Mouse (Mus musculus): ENCODE data around the gene Olfr99. TPM values are rescaled to one million over a fixed set of nuclear protein-coding genes. Genes with fewer than 3 reads are reported as not detected.
A peak's percentile ranks its signal among the peaks of the same experiment; 100 is the strongest.

The Olfr99 gene
- total and polyA plus RNA-seq, 3 experiments: 0.08 to 2.2 TPM; not detected in 1

DNA sequence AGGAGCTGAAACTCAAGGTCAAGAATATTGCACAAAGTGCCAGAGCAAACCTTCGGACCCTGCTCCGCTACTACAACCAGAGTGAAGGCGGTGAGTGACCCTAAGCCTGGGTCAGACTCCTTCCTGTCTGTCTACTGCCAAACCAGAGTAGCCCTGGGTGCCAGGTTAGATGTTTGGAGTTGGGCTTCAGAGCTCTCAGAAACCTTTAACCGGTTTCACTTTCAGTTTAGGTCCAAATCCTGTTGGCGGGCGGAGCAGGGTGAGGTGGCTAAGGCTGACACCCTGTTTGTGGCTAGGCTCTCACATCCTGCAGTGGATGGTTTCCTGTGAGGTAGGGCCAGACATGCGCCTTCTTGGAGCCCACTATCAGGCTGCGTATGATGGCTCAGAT lies 12.6 kb downstream of the Olfr99 start (continued):
- no peak for TF ChIP-seq MEF2A (IDR thresholded peaks at IDR 0.05; ENCODE audit: borderline replicate concordance, low read depth, low read length)
- TF ChIP-seq POLR2AphosphoS2 (IDR thresholded peaks at IDR 0.05; ENCODE audit: low read depth, low read length): no peak
- TF ChIP-seq USF2 (conservative IDR thresholded peaks at IDR 0.05; ENCODE audit: low read depth, low read length): no peak
- no peak for TF ChIP-seq ZC3H11A (IDR thresholded peaks at IDR 0.05; ENCODE audit: low read depth, low read length)
- TF ChIP-seq JUN (IDR thresholded peaks at IDR 0.05; ENCODE audit: insufficient read depth, low read depth, low read length): no peak
- no peak for TF ChIP-seq KAT2A (IDR thresholded peaks at IDR 0.05; ENCODE audit: insufficient replicate concordance, low read length)

DNA sequence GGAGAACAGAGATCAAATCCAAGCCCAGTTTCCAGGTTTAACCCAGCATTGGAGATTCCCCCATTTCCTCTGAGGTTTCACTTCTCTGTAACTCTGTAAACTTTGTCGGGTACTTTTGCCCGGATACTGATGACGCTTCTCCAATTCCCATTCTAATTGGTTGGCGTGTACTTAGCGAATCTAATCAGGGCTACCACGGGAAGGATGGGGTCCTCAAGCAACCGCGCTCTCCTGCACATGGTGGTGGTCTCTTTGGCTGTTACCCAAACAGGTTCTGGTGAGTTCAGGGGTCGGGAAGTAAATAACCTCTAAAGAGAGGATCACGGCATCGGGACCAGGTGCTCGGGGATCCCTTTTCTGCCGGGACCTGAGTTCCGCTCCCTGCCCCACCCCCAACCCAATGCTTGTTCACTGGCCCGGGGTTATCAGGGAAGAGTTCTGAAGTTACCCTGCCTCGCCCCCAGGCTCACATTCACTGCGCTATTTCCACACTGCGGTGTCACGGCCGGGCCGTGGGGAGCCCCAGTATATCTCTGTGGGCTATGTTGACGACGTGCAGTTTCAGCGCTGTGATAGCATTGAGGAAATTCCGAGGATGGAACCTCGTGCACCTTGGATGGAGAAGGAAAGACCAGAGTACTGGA lies 13.1 kb downstream of the Olfr99 start, which contains the start of gene H2-M3:
TSS of gene H2-M3 (plus strand) at position 163 of the 644 bp plus-strand sequence.
- H3K27ac ChIP-seq (ENCODE audit: insufficient read depth, low read depth): peak within 1 kb of the TSS; percentile 86
- peak within 1 kb of the TSS; percentile 60 for H3K4me2 ChIP-seq (ENCODE audit: insufficient read depth, low read depth, poor library complexity, severe bottlenecking)
- TF ChIP-seq MEF2A (IDR thresholded peaks at IDR 0.05; ENCODE audit: borderline replicate concordance, low read depth, low read length): peak; percentile 34; the same call in 1 of the 2 replicates
- no peak for TF ChIP-seq CTCF (conservative IDR thresholded peaks at IDR 0.05 in 1 of 2, IDR thresholded peaks at IDR 0.05 in 1 of 2; ENCODE audit: low read depth in 2 of 2, low read length in 2 of 2)
- TF ChIP-seq ZNF384 (IDR thresholded peaks at IDR 0.05; ENCODE audit: low read depth, low read length): no peak
- TF ChIP-seq RCOR1 (conservative IDR thresholded peaks at IDR 0.05; ENCODE audit: low read depth, low read length): 0 out of 2 replicates have a peak, but pooled peaks have one; percentile 43
- no peak for TF ChIP-seq E2F4 (IDR thresholded peaks at IDR 0.05; ENCODE audit: insufficient replicate concordance, low read depth, low read length)
- TF ChIP-seq POLR2AphosphoS2 (IDR thresholded peaks at IDR 0.05; ENCODE audit: low read depth, low read length): peak; percentile 58; the same call in 1 of the 2 replicates
- TF ChIP-seq POLR2A (IDR thresholded peaks at IDR 0.05; ENCODE audit: low read depth, low read length): peak; percentile 50
- TF ChIP-seq PAX5 (IDR thresholded peaks at IDR 0.05; ENCODE audit: low read length): no peak
- TF ChIP-seq NELFE (IDR thresholded peaks at IDR 0.05; ENCODE audit: low read depth, low read length): peak; percentile 31; the same call in 1 of the 2 replicates
- no peak for TF ChIP-seq USF1 (IDR thresholded peaks at IDR 0.05; ENCODE audit: low read depth, low read length)
- TF ChIP-seq ZKSCAN1 (IDR thresholded peaks at IDR 0.05; ENCODE audit: borderline replicate concordance, low read depth, low read length): no peak; the same call in 1 of the 2 replicates
- no peak for TF ChIP-seq KAT2A (IDR thresholded peaks at IDR 0.05; ENCODE audit: insufficient replicate concordance, low read length)
- no peak for TF ChIP-seq SMC3 (IDR thresholded peaks at IDR 0.05; ENCODE audit: low read depth, low read length)
- no peak for TF ChIP-seq ZC3H11A (IDR thresholded peaks at IDR 0.05; ENCODE audit: low read depth, low read length)
- peak; percentile 21 for TF ChIP-seq BHLHE40 (IDR thresholded peaks at IDR 0.05; ENCODE audit: low read depth, low read length)
- TF ChIP-seq ELF1 (IDR thresholded peaks at IDR 0.05; ENCODE audit: low read depth, low read length): peak; percentile 39; the same call in 1 of the 2 replicates
- TF ChIP-seq EP300 (IDR thresholded peaks at IDR 0.05; ENCODE audit: low read length): peak; percentile 65; the same call in 1 of the 2 replicates
- TF ChIP-seq MAFK (IDR thresholded peaks at IDR 0.05; ENCODE audit: insufficient replicate concordance, low read length): no peak
- TF ChIP-seq JUND (conservative IDR thresholded peaks at IDR 0.05; ENCODE audit: low read depth, low read length): peak; percentile 39; the same call in 1 of the 2 replicates
- TF ChIP-seq NRF1 (IDR thresholded peaks at IDR 0.05; ENCODE audit: low read depth, low read length): no peak
- no peak for TF ChIP-seq JUN (IDR thresholded peaks at IDR 0.05; ENCODE audit: insufficient read depth, low read depth, low read length)
- TF ChIP-seq RAD21 (IDR thresholded peaks at IDR 0.05; ENCODE audit: low read depth, low read length): no peak
- TF ChIP-seq GABPA (IDR thresholded peaks at IDR 0.05; ENCODE audit: insufficient replicate concordance, low read depth, low read length): no peak
- TF ChIP-seq MAX (IDR thresholded peaks at IDR 0.05; ENCODE audit: low read length): peak; percentile 83
- no peak for TF ChIP-seq UBTF (IDR thresholded peaks at IDR 0.05; ENCODE audit: low read depth, low read length)
- TF ChIP-seq MYC (IDR thresholded peaks at IDR 0.05; ENCODE audit: low read depth, low read length): no peak; the same call in none of the 2 replicates
- no peak for TF ChIP-seq USF2 (conservative IDR thresholded peaks at IDR 0.05; ENCODE audit: low read depth, low read length)
- TF ChIP-seq CHD1 (IDR thresholded peaks at IDR 0.05; ENCODE audit: low read depth, low read length): no peak; the same call in 1 of the 2 replicates
- no peak for TF ChIP-seq MXI1 (IDR thresholded peaks at IDR 0.05; ENCODE audit: low read depth, low read length)
- peak; percentile 59; the same call in 1 of the 2 replicates for TF ChIP-seq TCF12 (IDR thresholded peaks at IDR 0.05; ENCODE audit: low read depth, low read length)
- 0 out of 2 replicates have a peak, but pooled peaks have one; percentile 25 for TF ChIP-seq ZMIZ1 (IDR thresholded peaks at IDR 0.05; ENCODE audit: low read depth, low read length)
- TF ChIP-seq TBP (conservative IDR thresholded peaks at IDR 0.05; ENCODE audit: low read depth, low read length): peak; percentile 61; the same call in 1 of the 2 replicates
- no peak for TF ChIP-seq MAZ (IDR thresholded peaks at IDR 0.05; ENCODE audit: low read depth, low read length)
- peak; percentile 95 for TF ChIP-seq IRF4 (IDR thresholded peaks at IDR 0.05; ENCODE audit: low read depth, low read length)
- TF ChIP-seq CHD2 (IDR thresholded peaks at IDR 0.05; ENCODE audit: low read length): peak; percentile 98

More for the DNA sequence above, 13.1 kb downstream of the Olfr99 start, which contains the start of gene H2-M3:
- peaks cover 21 to 38% of the 10 kb centered on the region in 2 experiments for H3K36me3 ChIP-seq (replicated peaks in 1 of 2; ENCODE audit: control insufficient read depth in 1 of 2, insufficient read depth in 1 of 2, low read length in 1 of 2)
- H3K79me2 ChIP-seq (replicated peaks; ENCODE audit: control insufficient read depth, extremely low read depth, insufficient read depth, poor library complexity, severe bottlenecking): peaks cover 27% of the 10 kb centered on the region
- dilution Hi-C loops (cut with MboI; ENCODE audit: extremely low pct_ligation_motif_present, extremely low pct_unique_long_range_greater_than_20kb, low sequenced_read_pairs) (no loop called here), in situ Hi-C loops (cut with MboI; ENCODE audit: low pct_ligation_motif_present, low pct_unique_long_range_greater_than_20kb, low sequenced_read_pairs) (no loop called here)
- no peaks in the 10 kb centered on the region for H3K27me3 ChIP-seq (replicated peaks)
- peak; percentile 95 for DNase-seq (ENCODE audit: extremely low read depth)
- no peaks in the 10 kb centered on the region for H3K9me3 ChIP-seq (replicated peaks; ENCODE audit: low read length)
- H3K4me1 ChIP-seq (ENCODE audit: control insufficient read depth in 1 of 2, insufficient read depth in 2 of 2): peaks cover 6 to 38% of the 10 kb centered on the region in 2 experiments
- peak within 1 kb of the TSS; percentile 76 to 90 (median 80) for H3K4me3 ChIP-seq (replicated peaks in 1 of 3; ENCODE audit: low read depth in 2 of 3, low read length in 2 of 3, poor library complexity in 1 of 3)
- H3K9ac ChIP-seq (ENCODE audit: insufficient read depth, low read depth): peak within 1 kb of the TSS; percentile 82
